Mouse (Mus musculus) testis, adult 10 weeks (tissue): ENCODE measurements around the gene Olfr725. TPM values are rescaled to one million over a fixed set of nuclear protein-coding genes. Genes with fewer than 3 reads are reported as not detected.

ENCODE experiments used
- polyA plus RNA-seq: library from polyadenylated mRNA; stranded (reverse); fragments of 350-450 nt; fragmentation: Illumina TruSeq; extraction: RNeasy Lipid Tissue Mini Kit (QIAGEN cat#74804); gene quantifications from one replicate; pipeline ENCODE4 v1.2.3, GENCODE M21; 2014; ENCODE audit warnings: low read depth, low replicate concordance

The Olfr725 gene
- not detected for polyA plus RNA-seq

GRCm38 (mm10) chr14:50040275-50040674 is at the start of gene Olfr725:
Gene Olfr725 (minus strand): TSS chr14:50040375.

Other genes starting within 250 kb of the Olfr725 start
- gene Olfr722, start 138.4 kb downstream of the Olfr725 start, polyA plus RNA-seq, result not detected
- gene Olfr723, start 108.6 kb downstream of the Olfr725 start, polyA plus RNA-seq, result not detected
- not detected for gene Olfr724, start 77.1 kb downstream of the Olfr725 start, polyA plus RNA-seq
- gene Olfr726, start 50.6 kb upstream of the Olfr725 start, polyA plus RNA-seq, result not detected
- not detected for gene Olfr727, start 82.8 kb upstream of the Olfr725 start, polyA plus RNA-seq
- not detected for gene Olfr728, start 102.3 kb upstream of the Olfr725 start, polyA plus RNA-seq
- not detected for gene Olfr729, start 112.5 kb upstream of the Olfr725 start, polyA plus RNA-seq
- gene Olfr730, start 147.8 kb upstream of the Olfr725 start, polyA plus RNA-seq, result not detected
- 0.41 TPM for gene Olfr731, start 201.5 kb upstream of the Olfr725 start, polyA plus RNA-seq
- gene Olfr732, start 243.8 kb upstream of the Olfr725 start, polyA plus RNA-seq, result 0.49 TPM